In genomic region chr15:63648142-63648989, GRCm38 (mm10) we compare ENCODE assay signal across 19 mouse cellular contexts.
DNase-seq lines count a peak whose midpoint lies in the region; ATAC-seq lines count a peak whose summit lies in the region.
"Had no signal": no experiment of that assay in that cellular context is flagged by ENCODE, and none has a peak within 500 bp of the region (broad histone marks: within the 10 kb centered on the region; RNA-seq: fewer than 3 reads in every experiment).

No protein-coding gene starts in this region.

- intact Hi-C loops in left cerebral cortex, postnatal 10 days (cut with DNase I), result loop anchor here (2.0 kb wide), 1 partner anchor 1662 kb away; no protein-coding TSS in a partner anchor

- H3K36me3 ChIP-seq in liver, embryonic 11.5 days (ENCODE audit: control insufficient read depth, insufficient read depth, low read length), result no peaks in the 10 kb centered on the region
- H3K36me3 ChIP-seq: heart, embryonic 13.5 days; neural tube, embryonic 15.5 days had no signal

- H3K4me1 ChIP-seq in liver, embryonic 11.5 days (replicated peaks; ENCODE audit: control insufficient read depth, insufficient read depth, low read length), result peaks cover 11% of the 10 kb centered on the region; the same call in 1 of the 2 replicates
- H3K4me1 ChIP-seq: heart, embryonic 13.5 days had no signal

- 42% methylated on average over 12 of the region's 12 CpGs for WGBS in liver, embryonic 11.5 days

- H3K27me3 ChIP-seq in liver, embryonic 11.5 days (replicated peaks; ENCODE audit: control insufficient read depth, insufficient read depth, low read length), result no peaks in the 10 kb centered on the region
- H3K27me3 ChIP-seq: heart, embryonic 13.5 days had no signal

- peak; percentile 65 for ATAC-seq in liver, embryonic 11.5 days (replicated peaks; ENCODE audit: low FRiP score)
- ATAC-seq: activated CD4-positive, CD25-positive, alpha-beta regulatory T cell, adult 4 months; CD4-positive, CD25-positive, alpha-beta regulatory T cell, adult 4 months; forebrain, postnatal 0 days had no signal

- peak overlapping the region; percentile 52 for H3K4me2 ChIP-seq in liver, embryonic 11.5 days
- H3K4me2 ChIP-seq: heart, embryonic 13.5 days; hindbrain, embryonic 14.5 days; neural tube, embryonic 15.5 days had no signal

- DNase-seq in thymus, postnatal 14 days, result peak; percentile 23
- DNase-seq in thymus, postnatal 10 days (ENCODE audit: low spot score in 2 of 2), result no peak
- peak; percentile 43 for DNase-seq in liver, embryonic 11.5 days (ENCODE audit: low spot score)
- peak; percentile 37 for DNase-seq in lung, postnatal 10 days
- peak; percentile 14 to 21 for DNase-seq in thymus, postnatal 36 days
- no peak for DNase-seq in left cerebral cortex, postnatal 10 days (ENCODE audit: extremely low spot score in 1 of 2, low spot score in 2 of 2)
- no peak for DNase-seq in kidney, adult 9 months
- DNase-seq in adrenal gland, postnatal 10 days, result no peak
- DNase-seq: cerebellum, adult 8-10 months; forebrain, postnatal 0 days; gastrocnemius, postnatal 14 days; kidney, adult 11 months; right cerebral cortex, adult 18-20 months had no signal

- no peaks in the 10 kb centered on the region for H3K9me3 ChIP-seq in liver, embryonic 11.5 days (ENCODE audit: control insufficient read depth, low read length)
- H3K9me3 ChIP-seq: heart, embryonic 13.5 days; neural tube, embryonic 15.5 days had no signal

- H3K27ac ChIP-seq in liver, embryonic 11.5 days (ENCODE audit: low read depth, low read length), result peak overlapping the region; percentile 48
- H3K27ac ChIP-seq: heart, embryonic 13.5 days; hindbrain, embryonic 14.5 days; neural tube, embryonic 15.5 days had no signal

- H3K4me3 ChIP-seq in liver, embryonic 11.5 days (ENCODE audit: low read depth, low read length), result peak overlapping the region; percentile 17; the same call in 1 of the 2 replicates
- H3K4me3 ChIP-seq: erythroblast, embryonic 14.5 days; heart, embryonic 13.5 days; neural tube, embryonic 15.5 days had no signal

- H3K9ac ChIP-seq in liver, embryonic 11.5 days (ENCODE audit: low read depth, low read length), result peak overlapping the region; percentile 13; the same call in 1 of the 2 replicates
- H3K9ac ChIP-seq: forebrain, postnatal 0 days; heart, embryonic 13.5 days; hindbrain, embryonic 14.5 days; neural tube, embryonic 15.5 days had no signal

Comparison
In these comparisons a context has a peak if more than half of its experiments do, and no peak if none do; other contexts are left out.
1. DNase-seq: peak in thymus, postnatal 14 days (single experiment), liver, embryonic 11.5 days (single experiment), lung, postnatal 10 days (single experiment) and thymus, postnatal 36 days (2 of 2); none in thymus, postnatal 10 days (0 of 2), left cerebral cortex, postnatal 10 days (0 of 2), kidney, adult 9 months (single experiment) and adrenal gland, postnatal 10 days (single experiment).